Mouse (Mus musculus): ENCODE data around the gene Fgr. TPM values are rescaled to one million over a fixed set of nuclear protein-coding genes. Genes with fewer than 3 reads are reported as not detected.

Fgr gene
- polyA plus RNA-seq, 1 experiment from 2014 or later = not detected

GRCm38 (mm10) chr4:132971601-132972000, 2.3 kb upstream of the Fgr start:
- DNase-seq (ENCODE audit: low read depth, low spot score) = no peak
- in situ Hi-C loops (cut with MboI; ENCODE audit: low pct_unique_long_range_greater_than_20kb) = no loop called here
- POLR2A ChIA-PET = no interaction called here

GRCm38 (mm10) chr4:132972101-132972500, 1.8 kb upstream of the Fgr start:
- in situ Hi-C loops (cut with MboI; ENCODE audit: low pct_unique_long_range_greater_than_20kb) = no loop called here
- ATAC-seq (no peak), DNase-seq (ENCODE audit: low read depth, low spot score) (no peak)
- TF ChIP-seq CTCF (IDR thresholded peaks at IDR 0.05) = no peak
- ChIA-PET CTCF (no interaction called here), POLR2A (no interaction called here)
- H3K27me3 ChIP-seq = no peaks in the 10 kb centered on the region

More at GRCm38 (mm10) chr4:132971601-132972000, 2.3 kb upstream of the Fgr start:
- H3K27me3 ChIP-seq = no peaks in the 10 kb centered on the region
- ATAC-seq = no peak
- no peak for TF ChIP-seq CTCF (IDR thresholded peaks at IDR 0.05)
- CTCF ChIA-PET = no interaction called here

GRCm38 (mm10) chr4:132972556-132972955, 1.3 kb upstream of the Fgr start:
- POLR2A ChIA-PET = interaction anchor here (0.5 kb wide), 1 partner anchor 28 kb away, joined by 3 read pairs; no protein-coding TSS in a partner anchor
- ATAC-seq = no peak

GRCm38 (mm10) chr4:132973186-132973585, 709 bp upstream of the Fgr start:
- DNase-seq (ENCODE audit: low read depth, low spot score) (no peak), ATAC-seq (no peak)
- no peak for TF ChIP-seq CTCF (IDR thresholded peaks at IDR 0.05)
- in situ Hi-C loops (cut with MboI; ENCODE audit: low pct_unique_long_range_greater_than_20kb) = no loop called here
- ChIA-PET CTCF (no interaction called here), POLR2A (interaction anchor here (0.5 kb wide), 1 partner anchor 28 kb away, joined by 3 read pairs; no protein-coding TSS in a partner anchor)
- no peaks in the 10 kb centered on the region for H3K27me3 ChIP-seq

More at GRCm38 (mm10) chr4:132972556-132972955, 1.3 kb upstream of the Fgr start:
- TF ChIP-seq CTCF (IDR thresholded peaks at IDR 0.05) = no peak
- in situ Hi-C loops (cut with MboI; ENCODE audit: low pct_unique_long_range_greater_than_20kb) = no loop called here
- no peak for DNase-seq (ENCODE audit: low read depth, low spot score)
- CTCF ChIA-PET = no interaction called here
- no peaks in the 10 kb centered on the region for H3K27me3 ChIP-seq

- no peaks in the 10 kb centered on the region for H3K27me3 ChIP-seq
- ChIA-PET POLR2A (no interaction called here), CTCF (interaction anchor here (1.2 kb wide), 1 partner anchor 10 kb away, joined by 3 read pairs; no protein-coding TSS in a partner anchor)
- in situ Hi-C loops (cut with MboI; ENCODE audit: low pct_unique_long_range_greater_than_20kb) = no loop called here
- TF ChIP-seq CTCF (IDR thresholded peaks at IDR 0.05) = no peak
- ATAC-seq (no peak), DNase-seq (ENCODE audit: low read depth, low spot score) (peak; percentile 81)
These were observed 1.0 kb downstream of the Fgr start for GRCm38 (mm10) chr4:132974904-132975303.

- CTCF ChIA-PET = no interaction called here
- POLR2A ChIA-PET = no interaction called here
- DNase-seq (ENCODE audit: low read depth, low spot score) = no peak
- in situ Hi-C loops (cut with MboI; ENCODE audit: low pct_unique_long_range_greater_than_20kb) = no loop called here
- TF ChIP-seq CTCF (IDR thresholded peaks at IDR 0.05) = no peak
- H3K27me3 ChIP-seq = no peaks in the 10 kb centered on the region
- no peak for ATAC-seq
These were observed 1.9 kb downstream of the Fgr start for GRCm38 (mm10) chr4:132975791-132976190.

GRCm38 (mm10) chr4:132976729-132977128, 2.8 kb downstream of the Fgr start:
- TF ChIP-seq CTCF (IDR thresholded peaks at IDR 0.05) = no peak
- H3K27me3 ChIP-seq = no peaks in the 10 kb centered on the region
- POLR2A ChIA-PET = no interaction called here
- ATAC-seq (no peak), DNase-seq (ENCODE audit: low read depth, low spot score) (no peak)
- in situ Hi-C loops (cut with MboI; ENCODE audit: low pct_unique_long_range_greater_than_20kb) = no loop called here
- CTCF ChIA-PET = no interaction called here

- POLR2A ChIA-PET = no interaction called here
- CTCF ChIA-PET = no interaction called here
- in situ Hi-C loops (cut with MboI; ENCODE audit: low pct_unique_long_range_greater_than_20kb) = no loop called here
These were observed 3.7 kb downstream of the Fgr start for GRCm38 (mm10) chr4:132977597-132977996.

GRCm38 (mm10) chr4:132979186-132979585, 5.3 kb downstream of the Fgr start:
- no peak for ATAC-seq
- in situ Hi-C loops (cut with MboI; ENCODE audit: low pct_unique_long_range_greater_than_20kb) = no loop called here
- POLR2A ChIA-PET = no interaction called here

More at GRCm38 (mm10) chr4:132977597-132977996, 3.7 kb downstream of the Fgr start:
- TF ChIP-seq CTCF (IDR thresholded peaks at IDR 0.05) = no peak
- no peak for DNase-seq (ENCODE audit: low read depth, low spot score)
- no peaks in the 10 kb centered on the region for H3K27me3 ChIP-seq
- no peak for ATAC-seq

GRCm38 (mm10) chr4:132981621-132982020, 7.7 kb downstream of the Fgr start:
- in situ Hi-C loops (cut with MboI; ENCODE audit: low pct_unique_long_range_greater_than_20kb) = no loop called here
- ChIA-PET CTCF (interaction anchor here (4.6 kb wide), 1 partner anchor 36 kb away, joined by 17 read pairs; no protein-coding TSS in a partner anchor), POLR2A (interaction anchor here (0.7 kb wide), 1 partner anchor 21 kb away, joined by 3 read pairs; no protein-coding TSS in a partner anchor)
- DNase-seq (ENCODE audit: low read depth, low spot score) (no peak), ATAC-seq (no peak)
- TF ChIP-seq CTCF (IDR thresholded peaks at IDR 0.05) = no peak
- H3K27me3 ChIP-seq = no peaks in the 10 kb centered on the region

More at GRCm38 (mm10) chr4:132979186-132979585, 5.3 kb downstream of the Fgr start:
- CTCF ChIA-PET = no interaction called here
- TF ChIP-seq CTCF (IDR thresholded peaks at IDR 0.05) = no peak
- no peaks in the 10 kb centered on the region for H3K27me3 ChIP-seq
- DNase-seq (ENCODE audit: low read depth, low spot score) = peak; percentile 63

GRCm38 (mm10) chr4:132982999-132983398, 9.1 kb downstream of the Fgr start:
- in situ Hi-C loops (cut with MboI; ENCODE audit: low pct_unique_long_range_greater_than_20kb) = no loop called here
- no peaks in the 10 kb centered on the region for H3K27me3 ChIP-seq
- no peak for ATAC-seq
- POLR2A ChIA-PET = no interaction called here
- no peak for DNase-seq (ENCODE audit: low read depth, low spot score)
- CTCF ChIA-PET = interaction anchor here (4.6 kb wide), 1 partner anchor 37 kb away, joined by 17 read pairs; no protein-coding TSS in a partner anchor
- no peak for TF ChIP-seq CTCF (IDR thresholded peaks at IDR 0.05)
